Mouse (Mus musculus) hindbrain, embryonic 12.5 days (tissue): Measurements from ENCODE around the gene Ppat. TPM values are rescaled to one million over a fixed set of nuclear protein-coding genes. Genes with fewer than 3 reads are reported as not detected.

Source experiments
- ATAC-seq: fragments of 200-750 bp; cut with Nextera tagmentation; 2 replicates; pipeline ENCODE4 v1.8.0; 2017; ENCODE audit warnings: moderate TSS enrichment; ENCODE audit not compliant: low FRiP score
- H3K27ac ChIP-seq: fragments of 300-500 bp; sonication (generic); 2 replicates; pipeline ENCODE4 v1.5.1; 2016; ENCODE audit warnings: mild to moderate bottlenecking
- H3K27me3 ChIP-seq: fragments of 300-500 bp; sonication (generic); 2 replicates; pipeline ENCODE4 v1.6.1; 2016; ENCODE audit warnings: mild to moderate bottlenecking
- H3K36me3 ChIP-seq: fragments of 300-500 bp; sonication (generic); 2 replicates; pipeline ENCODE4 v1.6.1; 2016; ENCODE audit warnings: mild to moderate bottlenecking
- H3K4me1 ChIP-seq: fragments of 300-500 bp; sonication (generic); 2 replicates; pipeline ENCODE4 v1.6.1; 2016
- H3K4me2 ChIP-seq: fragments of 300-500 bp; sonication (generic); replicated peaks from 2 replicates; pipeline ENCODE4 v1.6.1; 2016; ENCODE audit warnings: mild to moderate bottlenecking
- H3K4me3 ChIP-seq: fragments of 300-500 bp; sonication (generic); 2 replicates; pipeline ENCODE4 v1.5.1; 2016; ENCODE audit warnings: mild to moderate bottlenecking
- H3K9ac ChIP-seq: fragments of 300-500 bp; sonication (generic); 2 replicates; pipeline ENCODE4 v1.6.1; 2016; ENCODE audit warnings: mild to moderate bottlenecking, moderate library complexity
- H3K9me3 ChIP-seq: fragments of 300-500 bp; sonication (generic); replicated peaks from 2 replicates; pipeline ENCODE4 v1.6.1; 2016; ENCODE audit warnings: mild to moderate bottlenecking
- WGBS: fragments of 180-500 bp; shearing (Covaris S2); methylation state at CpG from one replicate; pipeline ENCODE4 v1.1.7; 2016; 5-methylcytosine and 5-hydroxymethylcytosine counted together
- polyA plus RNA-seq: library from polyadenylated mRNA; unstranded; fragments of >200 nt; fragmentation: Nextera tagmentation; extraction: Ambion mirVana; gene quantifications from 2 replicates; pipeline ENCODE4 v1.2.1, GENCODE M21; 2016

Ppat gene
- polyA plus RNA-seq, 1 experiment from 2014 or later, result 21.1 TPM

- peak within 1 kb of the TSS; percentile 71 for H3K4me2 ChIP-seq
These were observed 45.8 kb downstream of the Ppat start, which contains the start of gene Aasdh for GRCm38 (mm10) chr5:76905405-76906154. Aasdh (minus strand) TSS chr5:76905514.

GRCm38 (mm10) chr5:76904713-76905404 lies 46.5 kb downstream of the Ppat start:
- Histone ChIP-seq H3K4me3 (peak overlapping the region; percentile 68), H3K9ac (peak overlapping the region; percentile 82), H3K36me3 (no peaks in the 10 kb centered on the region), H3K27ac (peak overlapping the region; percentile 86), H3K9me3 (no peaks in the 10 kb centered on the region), H3K27me3 (no peaks in the 10 kb centered on the region), H3K4me2 (peak overlapping the region; percentile 71), H3K4me1 (peaks cover 10% of the 10 kb centered on the region)
- ATAC-seq, result peak; percentile 76; the same call in 1 of the 2 replicates
- 3% methylated on average over 19 of the region's 19 CpGs for WGBS

More at GRCm38 (mm10) chr5:76905405-76906154, 45.8 kb downstream of the Ppat start, which contains the start of gene Aasdh:
- no peaks in the 10 kb centered on the region for H3K36me3 ChIP-seq
- H3K27ac ChIP-seq, result peak within 1 kb of the TSS; percentile 86
- no peaks in the 10 kb centered on the region for H3K9me3 ChIP-seq
- H3K4me3 ChIP-seq, result peak within 1 kb of the TSS; percentile 68
- WGBS, result under 1% methylated on average over 47 of the region's 47 CpGs
- ATAC-seq, result peak; percentile 99
- H3K27me3 ChIP-seq, result no peaks in the 10 kb centered on the region
- peak within 1 kb of the TSS; percentile 82 for H3K9ac ChIP-seq
- peaks cover 10% of the 10 kb centered on the region for H3K4me1 ChIP-seq

- no peak for ATAC-seq
- H3K4me3 ChIP-seq, result no peak overlapping the region
- H3K36me3 ChIP-seq, result 0 out of 2 replicates have a peak, but pooled peaks cover 6% of the 10 kb centered on the region
- peaks cover 10% of the 10 kb centered on the region for H3K4me1 ChIP-seq
- 85% methylated on average over 4 of the region's 4 CpGs for WGBS
- H3K9ac ChIP-seq, result no peak overlapping the region
- no peak overlapping the region for H3K4me2 ChIP-seq
- no peak overlapping the region for H3K27ac ChIP-seq
- no peaks in the 10 kb centered on the region for H3K27me3 ChIP-seq
- H3K9me3 ChIP-seq, result no peaks in the 10 kb centered on the region
These were observed 49.2 kb downstream of the Ppat start for GRCm38 (mm10) chr5:76902131-76902530.

GRCm38 (mm10) chr5:76893084-76893483 lies 58.3 kb downstream of the Ppat start:
- H3K27me3 ChIP-seq, result no peaks in the 10 kb centered on the region
- H3K36me3 ChIP-seq, result peaks cover 65% of the 10 kb centered on the region
- H3K9ac ChIP-seq, result no peak overlapping the region
- no peak for ATAC-seq
- no peak overlapping the region for H3K27ac ChIP-seq
- no peaks in the 10 kb centered on the region for H3K9me3 ChIP-seq
- no peak overlapping the region for H3K4me2 ChIP-seq
- WGBS, result 94% methylated on average over 2 of the region's 2 CpGs
- no peak overlapping the region for H3K4me3 ChIP-seq
- H3K4me1 ChIP-seq, result no peaks in the 10 kb centered on the region

GRCm38 (mm10) chr5:76892608-76893007 lies 58.8 kb downstream of the Ppat start:
- H3K4me2 ChIP-seq, result no peak overlapping the region
- H3K4me3 ChIP-seq, result no peak overlapping the region
- no peaks in the 10 kb centered on the region for H3K27me3 ChIP-seq
- WGBS, result 82% methylated on average over 2 of the region's 2 CpGs
- H3K27ac ChIP-seq, result no peak overlapping the region
- H3K36me3 ChIP-seq, result peaks cover 63% of the 10 kb centered on the region
- no peak overlapping the region for H3K9ac ChIP-seq
- no peaks in the 10 kb centered on the region for H3K4me1 ChIP-seq
- no peak for ATAC-seq
- no peaks in the 10 kb centered on the region for H3K9me3 ChIP-seq

- 95% methylated on average over 2 of the region's 2 CpGs for WGBS
- no peaks in the 10 kb centered on the region for H3K27me3 ChIP-seq
These were observed 64.4 kb downstream of the Ppat start for GRCm38 (mm10) chr5:76887011-76887410.

GRCm38 (mm10) chr5:76884107-76884506 lies 67.3 kb downstream of the Ppat start:
- Histone ChIP-seq H3K4me1 (no peaks in the 10 kb centered on the region), H3K4me2 (no peak overlapping the region), H3K9ac (no peak overlapping the region), H3K9me3 (no peaks in the 10 kb centered on the region), H3K4me3 (no peak overlapping the region), H3K36me3 (peaks cover 48% of the 10 kb centered on the region), H3K27ac (no peak overlapping the region), H3K27me3 (no peaks in the 10 kb centered on the region)
- ATAC-seq, result no peak
- 96% methylated on average over 1 of the region's 1 CpGs for WGBS

More at GRCm38 (mm10) chr5:76887011-76887410, 64.4 kb downstream of the Ppat start:
- Histone ChIP-seq H3K36me3 (peaks cover 67% of the 10 kb centered on the region), H3K27ac (no peak overlapping the region), H3K9me3 (no peaks in the 10 kb centered on the region), H3K4me1 (no peaks in the 10 kb centered on the region), H3K4me2 (no peak overlapping the region), H3K9ac (no peak overlapping the region), H3K4me3 (no peak overlapping the region)
- no peak for ATAC-seq

- WGBS, result 90% methylated on average over 25 of the region's 25 CpGs
- Histone ChIP-seq H3K4me3 (no peak overlapping the region), H3K27ac (no peak overlapping the region), H3K9ac (no peak overlapping the region), H3K9me3 (no peaks in the 10 kb centered on the region), H3K4me2 (no peak overlapping the region), H3K36me3 (peaks cover 60% of the 10 kb centered on the region), H3K27me3 (no peaks in the 10 kb centered on the region), H3K4me1 (no peaks in the 10 kb centered on the region)
- ATAC-seq, result no peak
These were observed 75.1 kb downstream of the Ppat start for GRCm38 (mm10) chr5:76876106-76876758.

GRCm38 (mm10) chr5:76869553-76869952 lies 81.8 kb downstream of the Ppat start:
- Histone ChIP-seq H3K36me3 (peaks cover 74% of the 10 kb centered on the region), H3K9ac (no peak overlapping the region), H3K4me2 (peak overlapping the region; percentile 36), H3K27me3 (no peaks in the 10 kb centered on the region), H3K9me3 (no peaks in the 10 kb centered on the region), H3K27ac (no peak overlapping the region), H3K4me3 (no peak overlapping the region), H3K4me1 (no peaks in the 10 kb centered on the region)
- WGBS, result 58% methylated on average over 6 of the region's 6 CpGs
- ATAC-seq, result no peak

GRCm38 (mm10) chr5:76868693-76869286 lies 82.6 kb downstream of the Ppat start:
- ATAC-seq, result no peak
- Histone ChIP-seq H3K9me3 (no peaks in the 10 kb centered on the region), H3K4me2 (peak overlapping the region; percentile 36), H3K9ac (no peak overlapping the region), H3K4me3 (peak overlapping the region; percentile 12; the same call in 1 of the 2 replicates), H3K4me1 (no peaks in the 10 kb centered on the region), H3K27me3 (no peaks in the 10 kb centered on the region), H3K36me3 (peaks cover 70% of the 10 kb centered on the region), H3K27ac (no peak overlapping the region)
- 28% methylated on average over 16 of the region's 16 CpGs for WGBS

- no peak for ATAC-seq
- no peak overlapping the region for H3K4me3 ChIP-seq
- peaks cover 59% of the 10 kb centered on the region for H3K36me3 ChIP-seq
- no peaks in the 10 kb centered on the region for H3K27me3 ChIP-seq
- 77% methylated on average over 8 of the region's 8 CpGs for WGBS
- H3K27ac ChIP-seq, result no peak overlapping the region
- no peak overlapping the region for H3K9ac ChIP-seq
- no peak overlapping the region for H3K4me2 ChIP-seq
- H3K4me1 ChIP-seq, result no peaks in the 10 kb centered on the region
- no peaks in the 10 kb centered on the region for H3K9me3 ChIP-seq
These were observed 84.6 kb downstream of the Ppat start for GRCm38 (mm10) chr5:76866819-76867218.
